Mouse (Mus musculus) kidney, embryonic 16.5 days (tissue): Measurements from ENCODE around the gene F10. TPM values are rescaled to one million over a fixed set of nuclear protein-coding genes. Genes with fewer than 3 reads are reported as not detected.
"Not testable (repeated sequence)": the region's sequence is repeated elsewhere in the genome, so short reads cannot be mapped to it uniquely, and the experiment has no call there.

Experiments used
- ATAC-seq: fragments of 200-750 bp; cut with Nextera tagmentation; 2 replicates; pipeline ENCODE4 v1.8.0; 2017; ENCODE audit warnings: moderate TSS enrichment; ENCODE audit not compliant: low FRiP score, low TSS enrichment
- H3K27ac ChIP-seq: fragments of 300-500 bp; sonication (generic); 2 replicates; pipeline ENCODE4 v1.5.1; 2014; ENCODE audit warnings: low read length
- H3K27me3 ChIP-seq: fragments of 300-500 bp; sonication (generic); 2 replicates; pipeline ENCODE4 v1.6.1; 2014; ENCODE audit warnings: low read length, control low read depth, mixed read lengths; ENCODE audit not compliant: insufficient read depth
- H3K36me3 ChIP-seq: fragments of 300-500 bp; sonication (generic); 2 replicates; pipeline ENCODE4 v1.6.1; 2014; ENCODE audit warnings: low read length, control low read depth, mixed read lengths; ENCODE audit not compliant: insufficient read depth
- H3K4me1 ChIP-seq: fragments of 300-500 bp; sonication (generic); 2 replicates; pipeline ENCODE4 v1.6.1; 2014; ENCODE audit warnings: low read length, control low read depth, mixed read lengths; ENCODE audit not compliant: insufficient read depth
- H3K4me2 ChIP-seq: fragments of 300-500 bp; sonication (generic); replicated peaks from 2 replicates; pipeline ENCODE4 v1.6.1; 2014; ENCODE audit warnings: low read depth, low read length
- H3K4me3 ChIP-seq: fragments of 300-500 bp; sonication (generic); 2 replicates; pipeline ENCODE4 v1.5.1; 2014; ENCODE audit warnings: mild to moderate bottlenecking, low read length
- H3K9ac ChIP-seq: fragments of 300-500 bp; sonication (generic); replicated peaks from 2 replicates; pipeline ENCODE4 v1.6.1; 2014; ENCODE audit warnings: low read length
- H3K9me3 ChIP-seq: fragments of 300-500 bp; sonication (generic); 2 replicates; pipeline ENCODE4 v1.6.1; 2016; ENCODE audit warnings: low read length, control low read depth
- WGBS: fragments of 180-500 bp; shearing (Covaris S2); extraction: QIAGEN DNeasy Blood & Tissue Kit; methylation state at CpG from one replicate; pipeline ENCODE4 v1.1.7; 2014; 5-methylcytosine and 5-hydroxymethylcytosine counted together
- polyA plus RNA-seq: library from polyadenylated mRNA; unstranded; fragments of >200 nt; fragmentation: Nextera tagmentation; extraction: Ambion mirVana; gene quantifications from 2 replicates; pipeline ENCODE4 v1.2.1, GENCODE M21; 2015

F10 gene
- polyA plus RNA-seq, 1 experiment from 2014 or later: 4.0 TPM

DNA sequence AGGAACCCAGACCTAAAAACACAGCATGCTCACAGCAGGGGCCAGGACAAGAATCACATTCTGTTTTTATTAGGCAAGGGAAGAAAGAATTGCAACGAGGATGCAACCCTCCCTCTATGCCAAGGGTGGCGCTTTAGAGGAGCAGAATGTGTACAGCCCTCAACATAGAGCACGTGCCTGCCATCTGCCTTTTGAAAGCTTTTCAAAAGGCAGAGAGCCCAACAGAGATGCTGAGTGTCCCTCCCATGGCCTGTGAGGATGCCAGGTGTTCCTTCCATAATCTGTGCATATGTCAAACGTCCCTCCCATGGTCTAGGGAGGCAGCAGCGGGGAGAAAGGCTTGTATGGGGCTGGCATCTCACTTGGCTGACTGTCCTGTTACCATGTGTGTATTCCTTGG is 10.5 kb downstream of the F10 start:
- no peaks in the 10 kb centered on the region for H3K27me3 ChIP-seq
- WGBS: 62% methylated on average over 5 of the region's 5 CpGs
- no peak overlapping the region for H3K9ac ChIP-seq

GRCm38 (mm10) chr8:13050550-13050949 is 13.4 kb downstream of the F10 start:
- no peak overlapping the region for H3K9ac ChIP-seq
- H3K4me1 ChIP-seq: no peaks in the 10 kb centered on the region
- no peak overlapping the region for H3K4me3 ChIP-seq
- H3K27me3 ChIP-seq: no peaks in the 10 kb centered on the region
- WGBS: 80% methylated on average over 10 of the region's 10 CpGs
- H3K9me3 ChIP-seq: no peaks in the 10 kb centered on the region
- H3K36me3 ChIP-seq: no peaks in the 10 kb centered on the region
- H3K4me2 ChIP-seq: no peak overlapping the region
- no peak overlapping the region for H3K27ac ChIP-seq
- ATAC-seq: no peak

More for the DNA sequence above, 10.5 kb downstream of the F10 start:
- ATAC-seq: no peak
- H3K4me2 ChIP-seq: no peak overlapping the region
- H3K4me1 ChIP-seq: no peaks in the 10 kb centered on the region
- H3K9me3 ChIP-seq: no peaks in the 10 kb centered on the region
- no peak overlapping the region for H3K4me3 ChIP-seq
- no peaks in the 10 kb centered on the region for H3K36me3 ChIP-seq
- H3K27ac ChIP-seq: no peak overlapping the region

DNA sequence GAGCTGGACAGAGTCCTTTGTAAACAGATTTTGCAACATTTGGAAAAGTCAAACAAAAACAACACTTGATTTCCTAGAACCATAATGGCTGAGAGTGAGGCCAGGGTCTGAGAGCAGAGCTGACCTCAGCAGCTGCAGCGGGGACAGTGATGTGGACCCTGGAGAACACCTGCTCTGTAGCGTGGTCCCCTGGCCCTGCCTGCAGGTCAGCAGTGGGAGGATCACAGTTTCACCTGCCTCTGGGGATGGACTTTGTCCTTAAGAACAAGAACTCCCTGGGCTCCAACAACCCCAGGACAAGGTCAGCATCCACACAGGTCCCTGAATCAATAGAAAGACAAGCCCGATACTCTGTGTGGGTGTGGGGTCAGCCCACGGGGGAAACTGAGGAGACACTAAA is 20.2 kb downstream of the F10 start:
- Histone ChIP-seq H3K9me3 (no peaks in the 10 kb centered on the region), H3K4me1 (no peaks in the 10 kb centered on the region), H3K27ac (no peak overlapping the region), H3K9ac (no peak overlapping the region), H3K27me3 (no peaks in the 10 kb centered on the region), H3K36me3 (no peaks in the 10 kb centered on the region), H3K4me3 (no peak overlapping the region), H3K4me2 (no peak overlapping the region)
- WGBS: 69% methylated on average over 4 of the region's 4 CpGs
- no peak for ATAC-seq

DNA sequence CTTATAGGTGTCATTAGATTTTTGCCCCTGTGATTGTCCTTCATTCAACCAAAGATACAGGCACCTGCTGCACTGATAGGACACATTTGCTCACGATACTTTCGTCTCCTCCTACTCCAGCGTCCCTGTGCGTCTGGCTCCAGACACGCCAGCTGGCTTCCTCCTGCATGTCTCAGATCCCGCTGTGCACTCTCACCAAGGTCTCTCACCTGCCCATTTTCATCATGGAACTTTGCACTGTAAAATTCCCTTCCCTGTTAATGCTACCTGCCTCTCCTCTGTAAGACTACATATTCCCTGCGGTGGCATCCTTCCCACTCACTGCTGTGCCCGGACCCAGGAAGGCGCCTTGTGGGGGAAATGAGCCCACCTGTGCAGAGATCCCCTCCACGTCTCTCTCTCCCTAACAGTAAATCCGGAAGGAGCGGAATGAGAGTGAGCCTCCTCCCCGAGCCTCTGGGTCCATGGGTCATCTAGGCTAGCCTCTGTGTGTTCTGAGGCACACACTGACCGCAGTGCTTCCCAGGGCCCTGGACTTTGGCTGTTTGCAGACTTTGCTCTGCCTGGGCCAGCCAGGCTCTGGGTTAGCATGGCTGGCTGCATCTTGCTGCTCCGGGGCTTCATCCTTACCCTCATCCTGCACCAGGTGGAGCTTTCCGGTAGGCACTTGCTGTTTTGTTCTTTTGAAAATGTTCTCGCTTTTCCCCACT is 23.5 kb downstream of the F10 start, which contains the start of gene Proz:
Proz (plus strand) TSS at position 474 of the 710 bp plus-strand sequence.
- no peak within 1 kb of the TSS for H3K4me3 ChIP-seq
- peak within 1 kb of the TSS; percentile 59; the same call in 1 of the 2 replicates for H3K27ac ChIP-seq
- H3K9me3 ChIP-seq: no peaks in the 10 kb centered on the region
- H3K4me1 ChIP-seq: no peaks in the 10 kb centered on the region
- H3K36me3 ChIP-seq: no peaks in the 10 kb centered on the region
- H3K9ac ChIP-seq: no peak within 1 kb of the TSS
- ATAC-seq: peak; percentile 96
- H3K4me2 ChIP-seq: no peak within 1 kb of the TSS
- no peaks in the 10 kb centered on the region for H3K27me3 ChIP-seq
- WGBS: 73% methylated on average over 17 of the region's 17 CpGs

DNA sequence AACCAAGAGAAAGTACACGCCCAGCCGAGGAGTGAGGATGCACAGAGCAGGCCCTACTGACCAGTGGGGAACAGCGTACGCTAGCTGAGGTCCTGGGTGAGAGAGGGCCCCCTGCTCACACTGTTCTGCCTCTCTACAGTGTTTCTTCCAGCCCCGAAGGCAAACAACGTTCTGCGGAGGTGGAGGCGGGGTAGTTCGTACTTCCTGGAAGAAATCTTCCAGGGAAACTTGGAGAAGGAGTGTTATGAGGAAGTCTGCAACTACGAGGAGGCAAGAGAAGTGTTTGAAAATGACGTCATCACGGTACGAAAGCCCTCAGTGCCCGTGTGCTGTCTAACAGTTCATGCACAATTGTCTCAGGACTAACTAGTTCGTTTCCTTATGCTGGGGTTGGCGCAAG is 26.0 kb downstream of the F10 start:
- 70% methylated on average over 16 of the region's 16 CpGs for WGBS

GRCm38 (mm10) chr8:13073255-13073654 is 36.1 kb downstream of the F10 start:
- no peaks in the 10 kb centered on the region for H3K4me1 ChIP-seq
- no peak overlapping the region for H3K4me3 ChIP-seq
- no peak overlapping the region for H3K4me2 ChIP-seq
- H3K9ac ChIP-seq: no peak overlapping the region
- WGBS: 92% methylated on average over 11 of the region's 11 CpGs
- H3K27me3 ChIP-seq: no peaks in the 10 kb centered on the region
- no peaks in the 10 kb centered on the region for H3K9me3 ChIP-seq
- ATAC-seq: no peak
- H3K36me3 ChIP-seq: peaks cover 44% of the 10 kb centered on the region
- no peak overlapping the region for H3K27ac ChIP-seq

More for the DNA sequence above, 26.0 kb downstream of the F10 start:
- no peak overlapping the region for H3K27ac ChIP-seq
- ATAC-seq: no peak
- no peak overlapping the region for H3K4me3 ChIP-seq
- H3K9me3 ChIP-seq: no peaks in the 10 kb centered on the region
- H3K9ac ChIP-seq: no peak overlapping the region
- no peaks in the 10 kb centered on the region for H3K4me1 ChIP-seq
- H3K4me2 ChIP-seq: no peak overlapping the region
- no peaks in the 10 kb centered on the region for H3K27me3 ChIP-seq
- H3K36me3 ChIP-seq: no peaks in the 10 kb centered on the region

DNA sequence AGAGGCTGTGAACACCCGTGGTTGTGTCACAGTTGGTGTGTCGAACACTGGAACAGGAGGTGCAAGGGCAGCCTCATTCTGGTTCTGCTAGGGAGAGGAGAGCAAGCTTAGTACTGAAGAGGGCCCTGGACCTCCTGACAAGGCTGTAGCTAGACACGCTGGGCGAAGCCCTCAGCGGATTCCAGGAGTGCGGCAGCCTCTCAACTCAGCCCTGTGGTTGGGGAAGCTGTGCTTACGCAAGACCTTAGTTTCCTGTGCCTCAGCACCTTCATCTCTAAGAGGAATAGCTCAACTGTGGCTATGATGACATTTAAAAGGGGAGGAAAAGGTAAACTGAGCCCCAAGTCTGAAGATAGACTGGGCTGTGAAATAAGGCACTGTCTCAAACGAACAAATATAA is 37.9 kb downstream of the F10 start:
- ATAC-seq: no peak
- Histone ChIP-seq H3K4me1 (no peaks in the 10 kb centered on the region), H3K4me3 (no peak overlapping the region), H3K36me3 (peaks cover 60% of the 10 kb centered on the region), H3K9ac (no peak overlapping the region), H3K27me3 (no peaks in the 10 kb centered on the region), H3K27ac (no peak overlapping the region), H3K4me2 (no peak overlapping the region), H3K9me3 (no peaks in the 10 kb centered on the region)
- 94% methylated on average over 8 of the region's 8 CpGs for WGBS

DNA sequence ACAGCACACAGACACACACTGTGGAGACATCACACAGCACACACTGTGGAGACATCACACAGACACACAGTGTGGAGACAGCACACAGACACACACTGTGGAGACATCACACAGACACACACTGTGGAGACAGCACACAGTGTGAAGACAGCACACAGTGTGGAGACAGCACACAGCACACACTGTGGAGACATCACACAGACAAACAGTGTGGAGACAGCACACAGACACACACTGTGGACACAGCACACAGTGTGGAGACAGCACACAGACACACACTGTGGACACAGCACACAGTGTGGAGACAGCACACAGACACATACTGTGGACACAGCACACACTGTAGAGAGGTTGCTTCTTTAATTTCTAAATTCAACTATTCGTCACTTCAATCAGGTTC is 38.5 kb downstream of the F10 start:
- ATAC-seq, H3K9me3 ChIP-seq, H3K4me3 ChIP-seq, H3K27me3 ChIP-seq, H3K4me1 ChIP-seq, H3K27ac ChIP-seq, H3K9ac ChIP-seq, H3K4me2 ChIP-seq: not testable (repeated sequence)
- H3K36me3 ChIP-seq: peaks cover 65% of the 10 kb centered on the region
- WGBS: 94% methylated on average over 1 of the region's 1 CpGs

GRCm38 (mm10) chr8:13077542-13077941 is 40.4 kb downstream of the F10 start:
- no peaks in the 10 kb centered on the region for H3K27me3 ChIP-seq
- H3K4me3 ChIP-seq: no peak overlapping the region
- H3K4me1 ChIP-seq: no peaks in the 10 kb centered on the region
- ATAC-seq: no peak
- no peak overlapping the region for H3K4me2 ChIP-seq
- H3K9me3 ChIP-seq: no peaks in the 10 kb centered on the region
- H3K27ac ChIP-seq: no peak overlapping the region
- H3K9ac ChIP-seq: no peak overlapping the region
- 81% methylated on average over 7 of the region's 7 CpGs for WGBS
- H3K36me3 ChIP-seq: peaks cover 81% of the 10 kb centered on the region

DNA sequence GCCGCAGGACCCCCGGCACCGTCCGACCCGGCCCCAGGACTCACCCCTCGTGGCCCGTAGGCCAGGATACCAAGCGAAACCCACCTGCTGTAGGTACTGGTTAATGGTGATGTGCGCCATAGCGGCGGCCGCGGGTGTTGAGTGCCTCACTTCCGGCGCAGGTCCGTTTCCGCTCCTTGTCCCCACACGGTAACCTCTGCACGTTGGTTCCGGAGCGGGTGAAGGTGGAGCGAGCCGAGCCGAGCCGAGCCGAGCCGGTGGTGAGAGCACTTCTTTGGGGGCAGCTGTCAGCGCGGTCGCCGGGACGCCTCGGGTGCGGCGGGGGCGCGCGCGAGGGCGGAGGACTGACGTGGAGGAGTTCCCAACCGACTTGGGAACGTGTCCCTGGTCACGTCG is 67.6 kb downstream of the F10 start:
- H3K4me1 ChIP-seq: peaks cover 30% of the 10 kb centered on the region
- peak overlapping the region; percentile 95 for H3K4me2 ChIP-seq
- peak overlapping the region; percentile 76 for H3K4me3 ChIP-seq
- H3K9me3 ChIP-seq: no peaks in the 10 kb centered on the region
- peaks cover 6% of the 10 kb centered on the region for H3K36me3 ChIP-seq
- H3K27me3 ChIP-seq: no peaks in the 10 kb centered on the region
- peak; percentile 82 for ATAC-seq
- WGBS: under 1% methylated on average over 39 of the region's 45 CpGs
- peak overlapping the region; percentile 97 for H3K9ac ChIP-seq
- peak overlapping the region; percentile 92 for H3K27ac ChIP-seq
